Mouse (Mus musculus) thymus, adult 2 months (tissue): Measurements from ENCODE around the gene Taar8a. TPM values are rescaled to one million over a fixed set of nuclear protein-coding genes. Genes with fewer than 3 reads are reported as not detected.
"Not testable (repeated sequence)": the region's sequence is repeated elsewhere in the genome, so short reads cannot be mapped to it uniquely, and the experiment has no call there.

Source experiments
- DNase-seq: peaks from one replicate; pipeline ENCODE4 v3.0.0; 2021
- H3K27ac ChIP-seq: fragments of 200-500 bp; 2 replicates; pipeline ENCODE4 v1.5.1; 2012; ENCODE audit warnings: low read length, control low read depth; ENCODE audit not compliant: control insufficient read depth, insufficient read depth
- H3K27me3 ChIP-seq: fragments of 200-500 bp; 2 replicates; pipeline ENCODE4 v1.6.1; 2012; ENCODE audit warnings: mild to moderate bottlenecking, low read length, moderate library complexity, mixed read lengths; ENCODE audit not compliant: control insufficient read depth, insufficient read depth
- H3K36me3 ChIP-seq: fragments of 200-500 bp; 2 replicates; pipeline ENCODE4 v1.6.1; 2012; ENCODE audit warnings: mild to moderate bottlenecking, low read length, moderate library complexity; ENCODE audit not compliant: control insufficient read depth, insufficient read depth
- H3K4me1 ChIP-seq: fragments of 200-500 bp; replicated peaks from 2 replicates; pipeline ENCODE4 v1.6.1; 2012; ENCODE audit warnings: low read length; ENCODE audit not compliant: control insufficient read depth, insufficient read depth
- H3K4me3 ChIP-seq: fragments of 200-500 bp; 2 replicates; pipeline ENCODE4 v1.5.1; 2012; ENCODE audit warnings: mild to moderate bottlenecking, low read length, control low read depth, moderate library complexity; ENCODE audit not compliant: control insufficient read depth, insufficient read depth
- CTCF ChIP-seq: fragments of 200-500 bp; IDR thresholded peaks from 2 replicates; pipeline ENCODE4 v1.5.1; 2012; ENCODE audit warnings: mild to moderate bottlenecking, control low read depth, low read length, moderate library complexity, borderline replicate concordance; ENCODE audit not compliant: control insufficient read depth, poor library complexity, insufficient read depth; ENCODE audit errors: extremely low read depth
- POLR2A ChIP-seq: fragments of 200-500 bp; IDR thresholded peaks from 2 replicates; pipeline ENCODE4 v1.6.1; 2012; ENCODE audit warnings: mild to moderate bottlenecking, low read length, control low read depth, moderate library complexity; ENCODE audit not compliant: control insufficient read depth, poor library complexity, insufficient read depth; ENCODE audit errors: extremely low read depth
- WGBS: fragments of 180-500 bp; shearing (Covaris S2); methylation state at CpG from one replicate; pipeline ENCODE4 v1.1.7; 2018; 5-methylcytosine and 5-hydroxymethylcytosine counted together
- polyA plus RNA-seq: library from polyadenylated mRNA; depleted of rRNA; stranded (reverse); fragments of >200 nt; gene quantifications from 2 replicates; pipeline ENCODE4 v1.2.3, GENCODE M21; 2012

Gene Taar8a
- polyA plus RNA-seq, 1 experiment, result not detected

GRCm38 (mm10) chr10:24080166-24080565, 3.9 kb downstream of the Taar8a start:
- no peaks in the 10 kb centered on the region for H3K36me3 ChIP-seq
- H3K27me3 ChIP-seq, result no peaks in the 10 kb centered on the region
- DNase-seq, result peak; percentile 17
- WGBS, result 37% methylated on average over 3 of the region's 3 CpGs
- no peak for TF ChIP-seq POLR2A
- TF ChIP-seq CTCF, result no peak
- no peak overlapping the region for H3K27ac ChIP-seq
- H3K4me3 ChIP-seq, result no peak overlapping the region
- no peaks in the 10 kb centered on the region for H3K4me1 ChIP-seq

GRCm38 (mm10) chr10:24085936-24086335, 9.6 kb downstream of the Taar8a start:
- H3K4me1 ChIP-seq, result no peaks in the 10 kb centered on the region
- no peak for DNase-seq
- TF ChIP-seq CTCF, result no peak
- no peak for TF ChIP-seq POLR2A
- no peaks in the 10 kb centered on the region for H3K36me3 ChIP-seq
- H3K4me3 ChIP-seq, result no peak overlapping the region
- H3K27me3 ChIP-seq, result no peaks in the 10 kb centered on the region
- H3K27ac ChIP-seq, result no peak overlapping the region
- WGBS, result 94% methylated on average over 5 of the region's 5 CpGs

- no peak overlapping the region for H3K27ac ChIP-seq
- 79% methylated on average over 5 of the region's 5 CpGs for WGBS
- TF ChIP-seq CTCF, result no peak
- no peak for TF ChIP-seq POLR2A
- H3K36me3 ChIP-seq, result no peaks in the 10 kb centered on the region
- no peaks in the 10 kb centered on the region for H3K27me3 ChIP-seq
- DNase-seq, result no peak
- no peaks in the 10 kb centered on the region for H3K4me1 ChIP-seq
- no peak overlapping the region for H3K4me3 ChIP-seq
Observed at GRCm38 (mm10) chr10:24086555-24086954, 10.3 kb downstream of the Taar8a start.

GRCm38 (mm10) chr10:24087168-24087567, 10.9 kb downstream of the Taar8a start:
- 96% methylated on average over 2 of the region's 2 CpGs for WGBS
- no peak for DNase-seq
- no peak for TF ChIP-seq POLR2A
- no peak for TF ChIP-seq CTCF
- H3K4me3 ChIP-seq, result no peak overlapping the region
- H3K27me3 ChIP-seq, result no peaks in the 10 kb centered on the region
- no peaks in the 10 kb centered on the region for H3K4me1 ChIP-seq
- no peaks in the 10 kb centered on the region for H3K36me3 ChIP-seq
- no peak overlapping the region for H3K27ac ChIP-seq

- H3K4me1 ChIP-seq, result no peaks in the 10 kb centered on the region
- WGBS, result 71% methylated on average over 2 of the region's 2 CpGs
- no peaks in the 10 kb centered on the region for H3K36me3 ChIP-seq
- TF ChIP-seq POLR2A (no peak), CTCF (no peak)
- no peaks in the 10 kb centered on the region for H3K27me3 ChIP-seq
- no peak for DNase-seq
- H3K27ac ChIP-seq, result no peak within 1 kb of the TSS
- H3K4me3 ChIP-seq, result no peak within 1 kb of the TSS
Observed at GRCm38 (mm10) chr10:24092194-24092593, 15.9 kb downstream of the Taar8a start, which contains the start of gene Taar8b. Gene Taar8b (minus strand): TSS chr10:24092294.

- H3K4me3 ChIP-seq, H3K27me3 ChIP-seq, H3K4me1 ChIP-seq, H3K36me3 ChIP-seq, H3K27ac ChIP-seq, DNase-seq: not testable (repeated sequence)
- 77% methylated on average over 2 of the region's 2 CpGs for WGBS
Observed at GRCm38 (mm10) chr10:24097010-24097409, 20.7 kb downstream of the Taar8a start.

GRCm38 (mm10) chr10:24101812-24102211, 25.5 kb downstream of the Taar8a start, which contains the start of gene Taar8c:
Gene Taar8c (minus strand): TSS chr10:24101912.
- H3K27me3 ChIP-seq, DNase-seq, H3K4me1 ChIP-seq, H3K27ac ChIP-seq, H3K4me3 ChIP-seq, H3K36me3 ChIP-seq: not testable (repeated sequence)
- 93% methylated on average over 1 of the region's 3 CpGs for WGBS

- not testable (repeated sequence) for H3K4me1 ChIP-seq, H3K27me3 ChIP-seq, H3K36me3 ChIP-seq, H3K4me3 ChIP-seq, DNase-seq, H3K27ac ChIP-seq
- 53% methylated on average over 1 of the region's 1 CpGs for WGBS
Observed at GRCm38 (mm10) chr10:24103299-24103698, 27.0 kb downstream of the Taar8a start.
